Mouse (Mus musculus) midbrain, embryonic 16.5 days (tissue): ENCODE data around the gene Eepd1. TPM values are rescaled to one million over a fixed set of nuclear protein-coding genes. Genes with fewer than 3 reads are reported as not detected.

Experiments used
- ATAC-seq: fragments of 200-750 bp; cut with Nextera tagmentation; 2 replicates; pipeline ENCODE4 v1.8.0; 2017; ENCODE audit warnings: moderate TSS enrichment
- H3K27ac ChIP-seq: fragments of 300-500 bp; sonication (generic); 2 replicates; pipeline ENCODE4 v1.5.1; 2014; ENCODE audit warnings: mild to moderate bottlenecking, low read length, mixed read lengths
- H3K27me3 ChIP-seq: fragments of 300-500 bp; sonication (generic); 2 replicates; pipeline ENCODE4 v1.6.1; 2014; ENCODE audit warnings: low read depth, low read length, mixed read lengths; ENCODE audit not compliant: control insufficient read depth, insufficient read depth
- H3K36me3 ChIP-seq: fragments of 300-500 bp; sonication (generic); 2 replicates; pipeline ENCODE4 v1.6.1; 2014; ENCODE audit warnings: mild to moderate bottlenecking, low read length, moderate library complexity, mixed read lengths; ENCODE audit not compliant: control insufficient read depth, insufficient read depth
- H3K4me1 ChIP-seq: fragments of 300-500 bp; sonication (generic); 2 replicates; pipeline ENCODE4 v1.6.1; 2014; ENCODE audit warnings: mild to moderate bottlenecking, low read length, mixed read lengths; ENCODE audit not compliant: control insufficient read depth, insufficient read depth
- H3K4me2 ChIP-seq: fragments of 300-500 bp; sonication (generic); 2 replicates; pipeline ENCODE4 v1.6.1; 2014; ENCODE audit warnings: mild to moderate bottlenecking, low read length, mixed read lengths
- H3K4me3 ChIP-seq: fragments of 300-500 bp; sonication (generic); 2 replicates; pipeline ENCODE4 v1.5.1; 2014; ENCODE audit warnings: low read depth, mild to moderate bottlenecking, low read length, moderate library complexity, mixed read lengths
- H3K9ac ChIP-seq: fragments of 300-500 bp; sonication (generic); 2 replicates; pipeline ENCODE4 v1.6.1; 2014; ENCODE audit warnings: low read depth, low read length, mixed read lengths
- H3K9me3 ChIP-seq: fragments of 300-500 bp; sonication (generic); replicated peaks from 2 replicates; pipeline ENCODE4 v1.6.1; 2014; ENCODE audit warnings: mild to moderate bottlenecking, low read length, mixed read lengths; ENCODE audit not compliant: control insufficient read depth, poor library complexity, severe bottlenecking
- WGBS: fragments of 180-500 bp; shearing (Covaris S2); extraction: QIAGEN DNeasy Blood & Tissue Kit; methylation state at CpG from one replicate; pipeline ENCODE4 v1.1.7; 2014; 5-methylcytosine and 5-hydroxymethylcytosine counted together
- polyA plus RNA-seq: library from polyadenylated mRNA; unstranded; fragments of >200 nt; fragmentation: Nextera tagmentation; extraction: Ambion mirVana; gene quantifications from 2 replicates; pipeline ENCODE4 v1.2.1, GENCODE M21; 2015

The Eepd1 gene
- polyA plus RNA-seq, 1 experiment from 2014 or later, result 12.7 TPM

- 31% methylated on average over 4 of the region's 4 CpGs for WGBS
- ATAC-seq, result no peak
- Histone ChIP-seq H3K4me3 (no peak overlapping the region), H3K4me1 (peaks cover 4% of the 10 kb centered on the region; the same call in 1 of the 2 replicates), H3K27me3 (no peaks in the 10 kb centered on the region), H3K9me3 (no peaks in the 10 kb centered on the region), H3K9ac (no peak overlapping the region), H3K36me3 (no peaks in the 10 kb centered on the region), H3K4me2 (no peak overlapping the region), H3K27ac (no peak overlapping the region)
Measured at GRCm38 (mm10) chr9:25517982-25518381, 36.6 kb downstream of the Eepd1 start.

- Histone ChIP-seq H3K9ac (no peak overlapping the region), H3K4me1 (peaks cover 4% of the 10 kb centered on the region; the same call in 1 of the 2 replicates), H3K27me3 (no peaks in the 10 kb centered on the region), H3K27ac (no peak overlapping the region), H3K4me2 (no peak overlapping the region), H3K4me3 (no peak overlapping the region), H3K9me3 (no peaks in the 10 kb centered on the region), H3K36me3 (no peaks in the 10 kb centered on the region)
- peak; percentile 62; the same call in 1 of the 2 replicates for ATAC-seq
- WGBS, result 46% methylated on average over 6 of the region's 6 CpGs
Measured at GRCm38 (mm10) chr9:25519193-25519592, 37.8 kb downstream of the Eepd1 start.

GRCm38 (mm10) chr9:25520826-25521225 lies 39.5 kb downstream of the Eepd1 start:
- no peak overlapping the region for H3K27ac ChIP-seq
- no peak overlapping the region for H3K4me3 ChIP-seq
- H3K9ac ChIP-seq, result no peak overlapping the region
- ATAC-seq, result no peak
- no peaks in the 10 kb centered on the region for H3K9me3 ChIP-seq
- H3K27me3 ChIP-seq, result no peaks in the 10 kb centered on the region
- 88% methylated on average over 7 of the region's 7 CpGs for WGBS
- no peak overlapping the region for H3K4me2 ChIP-seq
- no peaks in the 10 kb centered on the region for H3K36me3 ChIP-seq
- peaks cover 4% of the 10 kb centered on the region; the same call in 1 of the 2 replicates for H3K4me1 ChIP-seq

- Histone ChIP-seq H3K27ac (no peak overlapping the region), H3K27me3 (no peaks in the 10 kb centered on the region), H3K9me3 (no peaks in the 10 kb centered on the region), H3K36me3 (no peaks in the 10 kb centered on the region), H3K4me1 (peaks cover 5% of the 10 kb centered on the region; the same call in 1 of the 2 replicates), H3K4me3 (no peak overlapping the region), H3K9ac (no peak overlapping the region), H3K4me2 (no peak overlapping the region)
- WGBS, result 91% methylated on average over 2 of the region's 2 CpGs
- ATAC-seq, result no peak
Measured at GRCm38 (mm10) chr9:25521825-25522224, 40.5 kb downstream of the Eepd1 start.

GRCm38 (mm10) chr9:25526516-25526915 lies 45.2 kb downstream of the Eepd1 start:
- peak; percentile 42; the same call in 1 of the 2 replicates for ATAC-seq
- Histone ChIP-seq H3K4me2 (no peak overlapping the region), H3K36me3 (no peaks in the 10 kb centered on the region), H3K27ac (no peak overlapping the region), H3K9ac (no peak overlapping the region), H3K4me3 (no peak overlapping the region), H3K27me3 (no peaks in the 10 kb centered on the region), H3K4me1 (peaks cover 5% of the 10 kb centered on the region; the same call in 1 of the 2 replicates), H3K9me3 (no peaks in the 10 kb centered on the region)
- 38% methylated on average over 1 of the region's 1 CpGs for WGBS

GRCm38 (mm10) chr9:25526927-25527337 lies 45.6 kb downstream of the Eepd1 start:
- no peaks in the 10 kb centered on the region for H3K9me3 ChIP-seq
- no peak overlapping the region for H3K4me3 ChIP-seq
- peak; percentile 51 for ATAC-seq
- H3K36me3 ChIP-seq, result no peaks in the 10 kb centered on the region
- H3K27me3 ChIP-seq, result no peaks in the 10 kb centered on the region
- H3K4me1 ChIP-seq, result peaks cover 5% of the 10 kb centered on the region; the same call in 1 of the 2 replicates
- H3K9ac ChIP-seq, result no peak overlapping the region
- H3K27ac ChIP-seq, result peak overlapping the region; percentile 10; the same call in 1 of the 2 replicates
- no peak overlapping the region for H3K4me2 ChIP-seq

- peak overlapping the region; percentile 10; the same call in 1 of the 2 replicates for H3K27ac ChIP-seq
- H3K9ac ChIP-seq, result no peak overlapping the region
- no peaks in the 10 kb centered on the region for H3K9me3 ChIP-seq
- H3K4me2 ChIP-seq, result no peak overlapping the region
- no peak for ATAC-seq
- no peak overlapping the region for H3K4me3 ChIP-seq
- H3K27me3 ChIP-seq, result no peaks in the 10 kb centered on the region
- H3K36me3 ChIP-seq, result no peaks in the 10 kb centered on the region
- peaks cover 5% of the 10 kb centered on the region; the same call in 1 of the 2 replicates for H3K4me1 ChIP-seq
- 71% methylated on average over 7 of the region's 7 CpGs for WGBS
Measured at GRCm38 (mm10) chr9:25527359-25528038, 46.2 kb downstream of the Eepd1 start.

- H3K4me1 ChIP-seq, result peaks cover 5% of the 10 kb centered on the region; the same call in 1 of the 2 replicates
- H3K27me3 ChIP-seq, result no peaks in the 10 kb centered on the region
- H3K36me3 ChIP-seq, result no peaks in the 10 kb centered on the region
- no peak overlapping the region for H3K4me3 ChIP-seq
- no peaks in the 10 kb centered on the region for H3K9me3 ChIP-seq
- no peak overlapping the region for H3K27ac ChIP-seq
- no peak overlapping the region for H3K4me2 ChIP-seq
- no peak for ATAC-seq
- 8% methylated on average over 1 of the region's 1 CpGs for WGBS
- no peak overlapping the region for H3K9ac ChIP-seq
Measured at GRCm38 (mm10) chr9:25531627-25532026, 50.3 kb downstream of the Eepd1 start.

GRCm38 (mm10) chr9:25532105-25532504 lies 50.8 kb downstream of the Eepd1 start:
- H3K4me1 ChIP-seq, result peaks cover 2% of the 10 kb centered on the region; the same call in 1 of the 2 replicates

More at GRCm38 (mm10) chr9:25532105-25532504, 50.8 kb downstream of the Eepd1 start:
- no peaks in the 10 kb centered on the region for H3K9me3 ChIP-seq
- H3K36me3 ChIP-seq, result no peaks in the 10 kb centered on the region
- H3K27me3 ChIP-seq, result no peaks in the 10 kb centered on the region
- 54% methylated on average over 3 of the region's 3 CpGs for WGBS
- no peak overlapping the region for H3K4me2 ChIP-seq
- no peak overlapping the region for H3K4me3 ChIP-seq
- H3K9ac ChIP-seq, result no peak overlapping the region
- ATAC-seq, result no peak
- H3K27ac ChIP-seq, result no peak overlapping the region
